Mouse (Mus musculus) intestine, embryonic 16.5 days (tissue): ENCODE results near the gene AU040320. TPM values are rescaled to one million over a fixed set of nuclear protein-coding genes. Genes with fewer than 3 reads are reported as not detected.

ENCODE experiments used
- ATAC-seq: fragments of 200-750 bp; cut with Nextera tagmentation; 2 replicates; pipeline ENCODE4 v1.8.0; 2017; ENCODE audit warnings: moderate TSS enrichment, moderate library complexity
- H3K27ac ChIP-seq: fragments of 300-500 bp; sonication (generic); 2 replicates; pipeline ENCODE4 v1.5.1; 2014; ENCODE audit warnings: mild to moderate bottlenecking, low read length
- H3K27me3 ChIP-seq: fragments of 300-500 bp; sonication (generic); replicated peaks from 2 replicates; pipeline ENCODE4 v1.6.1; 2014; ENCODE audit warnings: low read length, control low read depth, mixed read lengths; ENCODE audit not compliant: control insufficient read depth, insufficient read depth
- H3K36me3 ChIP-seq: fragments of 300-500 bp; sonication (generic); 2 replicates; pipeline ENCODE4 v1.6.1; 2014; ENCODE audit warnings: low read length, control low read depth; ENCODE audit not compliant: control insufficient read depth, insufficient read depth
- H3K4me1 ChIP-seq: fragments of 300-500 bp; sonication (generic); 2 replicates; pipeline ENCODE4 v1.6.1; 2014; ENCODE audit warnings: low read length, control low read depth, mixed read lengths; ENCODE audit not compliant: control insufficient read depth, insufficient read depth
- H3K4me2 ChIP-seq: fragments of 300-500 bp; sonication (generic); 2 replicates; pipeline ENCODE4 v1.6.1; 2014; ENCODE audit warnings: low read depth, low read length, control low read depth
- H3K4me3 ChIP-seq: fragments of 300-500 bp; sonication (generic); 2 replicates; pipeline ENCODE4 v1.5.1; 2014; ENCODE audit warnings: mild to moderate bottlenecking, low read length
- H3K9ac ChIP-seq: fragments of 300-500 bp; sonication (generic); 2 replicates; pipeline ENCODE4 v1.6.1; 2014; ENCODE audit warnings: low read depth, low read length
- H3K9me3 ChIP-seq: fragments of 300-500 bp; sonication (generic); 2 replicates; pipeline ENCODE4 v1.6.1; 2016; ENCODE audit warnings: low read length, control low read depth; ENCODE audit not compliant: control insufficient read depth
- WGBS: fragments of 180-500 bp; shearing (Covaris S2); extraction: QIAGEN DNeasy Blood & Tissue Kit; methylation state at CpG from one replicate; pipeline ENCODE4 v1.1.7; 2014; 5-methylcytosine and 5-hydroxymethylcytosine counted together
- polyA plus RNA-seq: library from polyadenylated mRNA; unstranded; fragments of >200 nt; fragmentation: Nextera tagmentation; extraction: Ambion mirVana; gene quantifications from 2 replicates; pipeline ENCODE4 v1.2.1, GENCODE M21; 2015

Gene AU040320
- polyA plus RNA-seq, 1 experiment from 2014 or later, result 36.4 TPM

GRCm38 (mm10) chr4:126805741-126806140, 52.4 kb downstream of the AU040320 start:
- Histone ChIP-seq H3K4me1 (peaks cover 17% of the 10 kb centered on the region), H3K9me3 (no peaks in the 10 kb centered on the region), H3K36me3 (peaks cover 4% of the 10 kb centered on the region), H3K4me2 (no peak overlapping the region), H3K27ac (no peak overlapping the region), H3K27me3 (no peaks in the 10 kb centered on the region), H3K9ac (no peak overlapping the region), H3K4me3 (no peak overlapping the region)
- WGBS, result 58% methylated on average over 4 of the region's 4 CpGs
- ATAC-seq, result no peak

GRCm38 (mm10) chr4:126806692-126807427, 53.5 kb downstream of the AU040320 start:
- H3K27ac ChIP-seq, result no peak overlapping the region
- no peak for ATAC-seq
- H3K27me3 ChIP-seq, result no peaks in the 10 kb centered on the region
- no peak overlapping the region for H3K4me2 ChIP-seq
- H3K36me3 ChIP-seq, result peaks cover 4% of the 10 kb centered on the region
- H3K4me1 ChIP-seq, result peaks cover 17% of the 10 kb centered on the region
- H3K9ac ChIP-seq, result no peak overlapping the region
- 79% methylated on average over 7 of the region's 7 CpGs for WGBS
- no peak overlapping the region for H3K4me3 ChIP-seq
- H3K9me3 ChIP-seq, result no peaks in the 10 kb centered on the region

GRCm38 (mm10) chr4:126810566-126810965, 57.2 kb downstream of the AU040320 start:
- H3K4me3 ChIP-seq, result no peak overlapping the region
- H3K9ac ChIP-seq, result no peak overlapping the region
- H3K4me2 ChIP-seq, result no peak overlapping the region
- H3K9me3 ChIP-seq, result no peaks in the 10 kb centered on the region
- H3K27me3 ChIP-seq, result no peaks in the 10 kb centered on the region
- H3K27ac ChIP-seq, result no peak overlapping the region
- WGBS, result 87% methylated on average over 3 of the region's 3 CpGs
- no peak for ATAC-seq
- peaks cover 4% of the 10 kb centered on the region for H3K36me3 ChIP-seq
- peaks cover 3% of the 10 kb centered on the region; the same call in 1 of the 2 replicates for H3K4me1 ChIP-seq

GRCm38 (mm10) chr4:126813212-126813611, 59.9 kb downstream of the AU040320 start:
- ATAC-seq, result no peak
- Histone ChIP-seq H3K27ac (no peak overlapping the region), H3K9me3 (no peaks in the 10 kb centered on the region), H3K9ac (no peak overlapping the region), H3K4me3 (no peak overlapping the region), H3K4me2 (no peak overlapping the region), H3K36me3 (peaks cover 23% of the 10 kb centered on the region), H3K4me1 (0 out of 2 replicates have a peak, but pooled peaks cover 3% of the 10 kb centered on the region), H3K27me3 (no peaks in the 10 kb centered on the region)
- 66% methylated on average over 5 of the region's 5 CpGs for WGBS

- H3K27me3 ChIP-seq, result no peaks in the 10 kb centered on the region
- no peak overlapping the region for H3K27ac ChIP-seq
- 66% methylated on average over 5 of the region's 5 CpGs for WGBS
- H3K9ac ChIP-seq, result no peak overlapping the region
- no peak overlapping the region for H3K4me3 ChIP-seq
- peaks cover 18% of the 10 kb centered on the region; the same call in 1 of the 2 replicates for H3K36me3 ChIP-seq
- ATAC-seq, result no peak
- H3K4me1 ChIP-seq, result 0 out of 2 replicates have a peak, but pooled peaks cover 3% of the 10 kb centered on the region
- H3K9me3 ChIP-seq, result no peaks in the 10 kb centered on the region
- no peak overlapping the region for H3K4me2 ChIP-seq
Observed at GRCm38 (mm10) chr4:126814854-126815253, 61.5 kb downstream of the AU040320 start.

- H3K9me3 ChIP-seq, result no peaks in the 10 kb centered on the region
- H3K4me3 ChIP-seq, result no peak overlapping the region
- H3K36me3 ChIP-seq, result no peaks in the 10 kb centered on the region; the same call in 1 of the 2 replicates
- H3K4me1 ChIP-seq, result peaks cover 3% of the 10 kb centered on the region; the same call in 1 of the 2 replicates
- no peak overlapping the region for H3K27ac ChIP-seq
- no peak overlapping the region for H3K4me2 ChIP-seq
- no peak overlapping the region for H3K9ac ChIP-seq
- no peak for ATAC-seq
- H3K27me3 ChIP-seq, result no peaks in the 10 kb centered on the region
- WGBS, result 74% methylated on average over 9 of the region's 9 CpGs
Observed at GRCm38 (mm10) chr4:126822891-126823882, 69.8 kb downstream of the AU040320 start.

GRCm38 (mm10) chr4:126823917-126824316, 70.6 kb downstream of the AU040320 start:
- 88% methylated on average over 5 of the region's 5 CpGs for WGBS
- no peak overlapping the region for H3K9ac ChIP-seq
- peaks cover 3% of the 10 kb centered on the region; the same call in 1 of the 2 replicates for H3K4me1 ChIP-seq
- no peaks in the 10 kb centered on the region for H3K9me3 ChIP-seq
- no peak for ATAC-seq
- H3K4me3 ChIP-seq, result no peak overlapping the region
- H3K36me3 ChIP-seq, result no peaks in the 10 kb centered on the region; the same call in 1 of the 2 replicates
- H3K27me3 ChIP-seq, result no peaks in the 10 kb centered on the region
- no peak overlapping the region for H3K4me2 ChIP-seq
- H3K27ac ChIP-seq, result no peak overlapping the region

GRCm38 (mm10) chr4:126831122-126831521, 77.8 kb downstream of the AU040320 start:
- 99% methylated on average over 5 of the region's 5 CpGs for WGBS
- Histone ChIP-seq H3K4me1 (no peaks in the 10 kb centered on the region), H3K9ac (no peak overlapping the region), H3K9me3 (no peaks in the 10 kb centered on the region), H3K27me3 (no peaks in the 10 kb centered on the region), H3K36me3 (no peaks in the 10 kb centered on the region; the same call in 1 of the 2 replicates), H3K27ac (no peak overlapping the region), H3K4me2 (no peak overlapping the region), H3K4me3 (no peak overlapping the region)
- ATAC-seq, result no peak

GRCm38 (mm10) chr4:126838799-126839198, 85.5 kb downstream of the AU040320 start:
- H3K4me3 ChIP-seq, result no peak overlapping the region

More at GRCm38 (mm10) chr4:126838799-126839198, 85.5 kb downstream of the AU040320 start:
- peaks cover 4% of the 10 kb centered on the region; the same call in 1 of the 2 replicates for H3K4me1 ChIP-seq
- no peaks in the 10 kb centered on the region for H3K9me3 ChIP-seq
- H3K27ac ChIP-seq, result no peak overlapping the region
- no peaks in the 10 kb centered on the region for H3K27me3 ChIP-seq
- H3K9ac ChIP-seq, result no peak overlapping the region
- H3K36me3 ChIP-seq, result 0 out of 2 replicates have a peak, but pooled peaks cover 4% of the 10 kb centered on the region
- WGBS, result 73% methylated on average over 7 of the region's 7 CpGs
- ATAC-seq, result no peak
- H3K4me2 ChIP-seq, result no peak overlapping the region
